Mouse (Mus musculus) liver, embryonic 14.5 days (tissue): ENCODE results near the gene Elmo1.

Experiments used
- CTCF ChIP-seq: IDR thresholded peaks from 2 replicates; pipeline ENCODE4 v1.5.1; 2016; ENCODE audit warnings: antibody characterized with exemption, low read depth, control low read depth
- EP300 ChIP-seq: IDR thresholded peaks from 2 replicates; pipeline ENCODE4 v1.6.1; 2016; ENCODE audit warnings: antibody characterized with exemption, low read depth

GRCm38 (mm10) chr13:20104791-20105190, 14.4 kb downstream of the Elmo1 start:
- TF ChIP-seq EP300 (no peak), CTCF (no peak)
